Mouse (Mus musculus) adrenal gland, postnatal 25 days (tissue): ENCODE results near the gene Lrmda. TPM values are rescaled to one million over a fixed set of nuclear protein-coding genes. Genes with fewer than 3 reads are reported as not detected.

Source experiments
- DNase-seq: peaks from one replicate; pipeline ENCODE4 v3.0.0; 2021; ENCODE audit warnings: mixed read lengths
- total RNA-seq: library from RNA; stranded (reverse); gene quantifications from 2 replicates; pipeline ENCODE4 v1.2.3, GENCODE M21; 2021

The Lrmda gene
- total RNA-seq, 1 experiment from 2014 or later = 5.6 TPM

DNA sequence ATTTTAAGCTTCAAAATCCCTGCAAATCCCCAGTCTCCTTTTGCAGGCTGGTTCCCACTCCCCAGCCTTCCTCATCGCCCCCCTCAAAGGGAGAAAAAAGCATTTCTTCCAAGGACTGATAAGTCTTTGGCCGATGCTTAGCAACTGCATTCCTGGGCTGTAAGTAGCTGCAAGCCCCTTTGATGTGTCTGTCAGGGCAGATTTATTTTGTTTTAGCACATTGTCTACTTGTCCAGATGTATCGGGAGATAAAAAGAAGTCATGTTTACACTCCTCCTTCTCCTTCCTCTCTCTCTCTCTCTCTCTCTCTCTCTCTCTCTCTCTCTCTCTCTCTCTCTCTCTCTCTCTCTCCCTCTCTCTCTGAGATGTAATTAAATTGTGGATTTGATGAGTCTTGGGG, 787.8 kb downstream of the Lrmda start:
- no peak for DNase-seq

- peak; percentile 57 for DNase-seq
Observed at GRCm38 (mm10) chr14:22807726-22808594, 788.4 kb downstream of the Lrmda start.

GRCm38 (mm10) chr14:22808595-22809166, 789.2 kb downstream of the Lrmda start:
- no peak for DNase-seq

DNA sequence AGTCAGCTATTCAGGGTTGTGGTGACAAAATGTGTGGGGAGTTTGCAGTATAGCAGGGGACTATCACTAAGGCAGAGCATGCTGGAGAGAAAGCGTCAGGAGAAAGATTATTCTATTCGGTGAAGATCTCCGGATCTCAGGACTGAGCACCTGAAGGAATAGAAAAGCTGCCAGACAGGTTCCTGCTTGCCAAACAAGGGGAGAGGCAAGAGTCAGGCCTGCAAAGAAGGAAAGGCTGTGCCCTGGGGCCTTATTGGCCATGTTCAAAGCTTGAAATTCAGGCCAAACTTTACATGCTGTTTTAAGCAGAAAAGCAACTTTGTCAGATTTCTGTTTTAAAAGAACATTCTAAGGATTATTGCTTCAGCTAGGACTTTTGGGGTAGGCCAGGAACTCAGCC, 789.7 kb downstream of the Lrmda start:
- no peak for DNase-seq

DNA sequence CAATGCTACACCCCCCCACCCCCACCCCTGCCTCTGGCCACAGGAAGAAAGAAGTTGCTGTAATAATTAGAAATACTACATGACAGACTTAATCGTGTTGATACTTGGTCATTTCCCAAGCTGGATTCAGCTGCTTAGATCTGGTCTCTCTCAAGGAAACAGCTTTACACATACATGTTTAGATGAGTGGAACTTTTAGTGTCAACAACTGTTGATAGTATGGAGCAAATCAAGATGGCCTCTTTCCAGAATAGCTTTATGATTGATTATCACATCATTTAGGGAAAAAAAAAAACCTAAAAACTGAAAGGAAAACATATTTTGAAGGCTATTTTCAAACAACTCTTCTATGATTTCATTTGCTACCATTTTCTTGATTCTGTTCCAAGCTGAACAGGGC, 791.0 kb downstream of the Lrmda start:
- no peak for DNase-seq

GRCm38 (mm10) chr14:22812824-22813223, 793.3 kb downstream of the Lrmda start:
- no peak for DNase-seq

- DNase-seq = no peak
Observed at GRCm38 (mm10) chr14:22813389-22813788, 793.9 kb downstream of the Lrmda start.

DNA sequence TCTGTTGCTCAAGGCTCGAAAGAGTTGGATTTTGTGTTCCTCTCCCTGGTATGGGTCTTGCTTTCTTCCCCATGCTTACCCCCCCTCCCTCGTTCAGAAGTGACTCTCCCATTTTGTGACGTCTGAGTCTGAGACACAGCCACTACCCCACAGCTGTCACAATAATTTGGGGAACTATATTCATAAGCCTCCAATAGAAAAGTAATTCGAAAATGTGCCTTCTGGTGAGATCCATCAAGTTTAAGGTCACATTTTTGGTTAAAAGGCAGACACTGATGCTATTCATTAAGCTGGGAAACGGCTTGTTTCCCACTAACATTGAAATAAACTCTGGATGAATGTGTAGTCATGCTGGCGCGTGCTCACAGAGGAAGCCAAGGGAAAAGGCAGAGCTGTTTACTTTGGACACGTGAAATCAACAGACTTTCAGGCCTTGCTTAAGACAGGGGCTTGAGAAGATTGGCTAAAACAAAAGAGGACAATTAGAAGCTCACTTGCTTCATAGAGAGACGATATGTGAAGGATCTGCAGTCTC, 795.4 kb downstream of the Lrmda start:
- DNase-seq = no peak

DNA sequence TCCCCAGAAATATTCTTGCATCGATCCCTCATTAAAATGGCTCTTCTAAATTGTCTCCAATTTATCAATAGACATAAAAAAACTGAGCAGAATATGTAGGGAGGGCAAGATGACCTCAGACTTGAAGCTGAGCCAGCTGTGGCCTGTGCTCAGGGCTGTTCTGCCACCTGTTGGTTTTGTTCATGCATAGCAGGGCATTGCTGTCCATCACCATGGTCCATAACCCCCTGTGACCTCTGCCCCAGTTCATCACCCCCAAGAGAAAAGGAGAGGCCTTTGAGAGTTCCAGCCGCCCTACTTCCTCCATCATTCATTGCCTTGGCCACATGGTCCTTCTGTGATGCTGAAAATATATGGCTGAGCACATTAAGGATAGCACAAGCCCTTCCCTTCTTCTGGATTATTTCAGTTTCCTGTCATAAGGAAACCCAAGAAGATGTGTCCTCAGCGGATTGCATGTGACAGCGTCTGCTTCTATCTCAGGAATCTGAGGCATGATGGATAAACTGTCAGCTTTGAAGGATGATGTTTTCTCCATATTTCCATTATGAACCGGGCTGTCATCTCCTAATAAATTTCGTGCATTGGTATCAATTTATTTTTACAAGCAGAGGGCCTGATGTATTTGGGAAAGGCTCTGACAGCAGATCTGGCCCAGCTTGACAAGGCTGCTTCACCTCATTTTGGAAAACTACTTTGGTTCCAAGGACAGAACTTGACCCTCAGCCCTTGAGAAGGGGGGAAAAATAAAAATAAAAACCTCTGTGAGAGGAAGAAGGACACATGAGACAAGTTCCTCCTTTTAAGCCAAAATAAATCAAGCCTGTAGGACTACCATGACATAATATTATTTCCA, 798.1 kb downstream of the Lrmda start:
- DNase-seq = peak; percentile 49

- no peak for DNase-seq
Observed at GRCm38 (mm10) chr14:22818202-22818530, 798.7 kb downstream of the Lrmda start.

DNA sequence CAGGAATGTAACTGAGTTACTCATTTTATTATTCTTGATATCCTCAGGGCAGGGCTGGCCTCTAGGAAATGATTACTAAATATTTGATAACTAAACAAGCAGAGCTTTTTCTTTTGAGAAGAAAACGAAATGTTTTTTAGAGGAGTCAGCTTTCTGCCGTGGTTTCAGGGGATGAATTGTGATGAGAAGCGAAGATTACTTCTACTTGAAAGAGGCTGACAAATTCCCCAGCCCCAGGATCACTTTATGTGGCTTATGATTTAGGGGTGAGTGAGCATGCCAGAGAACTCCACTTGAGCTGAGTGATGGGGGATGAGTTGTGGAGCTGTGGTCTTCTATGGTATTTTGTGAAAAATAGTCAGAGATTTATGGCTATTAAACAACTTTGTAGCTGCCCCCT, 803.4 kb downstream of the Lrmda start:
- DNase-seq = no peak

DNA sequence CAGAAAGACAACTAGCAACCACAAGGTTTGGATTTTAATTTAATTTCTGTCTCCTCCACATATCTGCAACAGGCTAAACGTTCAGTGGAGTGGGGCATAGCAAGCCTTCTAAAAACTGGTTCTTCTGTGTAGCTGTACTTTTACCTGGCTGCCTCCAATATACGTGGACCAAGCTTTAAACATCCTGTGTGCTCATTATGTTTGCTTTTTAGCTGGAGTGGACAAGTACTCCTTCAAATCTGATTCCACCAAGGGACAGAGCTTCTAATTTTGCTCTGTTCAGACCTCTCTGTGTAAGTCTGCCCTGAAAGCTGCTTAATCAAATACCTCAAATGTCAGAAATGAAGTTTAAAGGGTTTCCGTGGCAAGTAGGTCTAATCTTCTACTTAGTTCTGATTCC, 807.3 kb downstream of the Lrmda start:
- DNase-seq = no peak

- DNase-seq = no peak
Observed at GRCm38 (mm10) chr14:22837058-22837457, 817.5 kb downstream of the Lrmda start.

- DNase-seq = no peak
Observed at GRCm38 (mm10) chr14:22841136-22841535, 821.6 kb downstream of the Lrmda start.

DNA sequence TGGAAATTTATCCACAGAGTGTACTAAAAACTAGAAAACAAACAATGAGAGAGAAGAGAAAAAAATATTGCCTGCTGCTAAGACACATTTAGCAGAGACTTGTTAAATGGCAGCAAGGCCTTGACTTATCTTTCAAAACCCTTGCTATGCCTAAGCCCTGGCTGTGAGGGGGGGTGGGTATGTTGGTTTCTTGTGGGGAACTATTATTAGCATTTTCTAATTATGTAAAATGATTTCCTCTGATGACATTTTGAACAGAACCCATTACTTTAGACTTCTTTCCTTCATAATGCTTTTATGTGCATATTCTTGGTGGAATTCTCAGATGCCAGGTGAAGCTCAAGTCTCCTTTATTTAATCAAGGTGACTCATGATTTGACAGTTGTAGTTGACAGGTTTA, 824.5 kb downstream of the Lrmda start:
- DNase-seq = no peak

DNA sequence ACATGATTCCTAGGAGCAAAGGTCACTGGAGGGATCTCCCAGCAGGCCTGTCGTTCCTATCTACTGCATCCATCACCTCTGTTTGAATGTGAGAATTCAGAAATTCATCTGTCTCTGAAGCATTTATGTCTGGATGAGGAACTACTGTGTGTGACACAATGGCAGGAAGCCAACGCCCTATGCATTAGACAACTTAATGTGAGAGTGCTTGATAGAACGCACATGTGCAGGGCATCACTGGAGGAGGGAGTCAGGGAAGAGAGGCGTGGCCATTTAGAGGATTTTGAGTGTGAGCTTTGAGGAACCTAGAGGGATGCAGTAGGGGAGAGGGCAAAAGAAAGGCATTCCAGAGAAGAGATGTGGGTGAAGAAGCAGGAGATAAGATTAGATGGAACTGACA, 825.9 kb downstream of the Lrmda start:
- no peak for DNase-seq

- no peak for DNase-seq
Observed at GRCm38 (mm10) chr14:22847011-22847786, 827.7 kb downstream of the Lrmda start.

DNA sequence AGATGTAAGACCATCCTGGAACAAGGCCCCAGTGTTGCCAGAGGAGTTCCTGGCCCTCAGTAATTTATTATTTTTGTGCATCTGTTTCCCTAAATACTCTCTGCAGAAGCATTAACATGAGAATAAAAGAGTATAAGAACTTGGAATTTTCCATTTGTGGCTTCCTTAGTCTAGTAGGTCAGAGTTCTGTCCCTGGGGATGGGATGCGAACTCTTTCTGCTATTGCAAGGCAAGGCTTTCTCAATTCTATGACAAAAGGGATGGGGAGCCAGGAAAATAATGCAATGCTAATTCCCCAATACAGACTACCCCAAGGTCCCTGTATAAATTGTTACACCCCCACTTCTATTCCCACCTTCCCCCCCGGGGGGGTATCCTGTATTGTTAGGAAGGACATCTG, 829.6 kb downstream of the Lrmda start:
- DNase-seq = no peak

GRCm38 (mm10) chr14:22860631-22861030, 841.1 kb downstream of the Lrmda start:
- DNase-seq = no peak

DNA sequence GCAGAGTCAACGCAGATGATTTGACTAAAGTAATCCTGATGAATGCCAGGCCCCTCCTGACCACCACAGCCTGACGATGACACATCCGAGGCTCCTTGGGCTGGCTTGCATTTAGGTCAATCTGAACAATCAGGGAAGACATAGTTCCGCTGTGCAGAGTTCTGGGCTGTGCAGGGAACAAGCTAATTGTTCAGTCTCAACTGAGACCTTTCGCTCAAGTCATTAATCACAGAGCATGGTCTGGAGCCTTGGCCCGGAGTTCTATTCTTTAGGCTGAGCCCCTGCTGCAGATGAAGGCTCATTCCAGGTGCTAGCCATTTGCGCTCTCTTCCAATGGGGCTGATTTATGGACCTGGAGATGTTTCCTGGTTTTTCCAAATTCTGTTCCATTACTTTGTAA, 844.6 kb downstream of the Lrmda start:
- DNase-seq = no peak

- DNase-seq = no peak
Observed at GRCm38 (mm10) chr14:22874584-22874983, 855.1 kb downstream of the Lrmda start.

- DNase-seq = peak; percentile 10
Observed at GRCm38 (mm10) chr14:22887182-22887581, 867.7 kb downstream of the Lrmda start.
